Mouse (Mus musculus): Measurements from ENCODE around the gene Dgkh.

DNA sequence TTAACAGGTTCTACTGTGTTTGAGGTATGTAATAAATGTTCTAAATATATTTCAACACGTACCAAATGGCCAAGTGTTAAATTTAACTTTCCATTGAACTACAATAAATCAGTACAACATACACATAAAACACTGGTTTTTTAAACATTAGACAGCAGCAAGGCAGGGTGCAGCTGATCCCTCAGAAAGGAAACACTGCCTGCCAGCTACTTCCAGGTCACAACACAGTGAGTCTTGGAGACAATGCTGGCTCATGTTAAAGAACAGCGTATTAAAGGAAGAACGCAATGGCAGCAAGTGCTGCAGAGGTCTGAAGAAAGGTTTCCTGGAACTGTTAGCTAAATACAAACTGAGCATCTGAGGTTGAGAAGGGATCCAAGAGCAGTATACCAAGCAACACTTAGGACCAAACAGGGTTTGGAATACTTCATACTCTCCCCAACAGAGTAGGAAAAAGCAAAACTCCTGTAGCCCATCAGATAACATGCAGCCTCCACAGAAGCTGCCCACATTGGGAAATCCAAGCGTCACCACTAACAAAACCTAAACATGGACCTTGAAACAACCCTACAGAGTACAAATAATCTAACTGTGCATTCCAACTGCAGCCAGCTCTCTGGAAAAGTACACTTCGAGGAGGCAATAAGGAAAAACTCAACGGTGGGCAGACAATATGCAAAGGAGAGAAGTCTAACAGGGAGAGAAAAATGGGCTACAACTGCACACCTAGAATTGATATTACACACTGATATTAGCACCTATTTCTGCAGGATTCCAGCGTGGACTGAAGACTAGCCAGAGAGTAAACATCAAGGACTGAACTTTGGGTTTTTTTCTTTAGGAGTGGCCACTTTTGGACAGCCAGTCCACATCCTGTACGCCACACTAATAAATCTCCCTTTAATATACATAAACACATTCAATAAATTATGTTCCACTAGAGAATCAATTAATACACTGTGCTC, 203.8 kb downstream of the Dgkh start:
- TF ChIP-seq CTCF (IDR thresholded peaks at IDR 0.05; ENCODE audit: extremely low read depth, insufficient read depth, insufficient read length, insufficient replicate concordance) (no peak), POLR2A (IDR thresholded peaks at IDR 0.05; ENCODE audit: low read depth, low read length) (no peak)

All from spleen, adult 2 months (tissue).